Mouse (Mus musculus) intestine, embryonic 15.5 days (tissue): ENCODE data around the gene Gas7. TPM values are rescaled to one million over a fixed set of nuclear protein-coding genes. Genes with fewer than 3 reads are reported as not detected.

Experiments
- ATAC-seq: fragments of 200-750 bp; cut with Nextera tagmentation; 2 replicates; pipeline ENCODE4 v1.8.0; 2017; ENCODE audit warnings: moderate TSS enrichment, moderate library complexity
- H3K27ac ChIP-seq: fragments of 300-500 bp; sonication (generic); 2 replicates; pipeline ENCODE4 v1.5.1; 2015; ENCODE audit warnings: mild to moderate bottlenecking, inconsistent platforms
- H3K27me3 ChIP-seq: fragments of 300-500 bp; sonication (generic); replicated peaks from 2 replicates; pipeline ENCODE4 v1.6.1; 2015; ENCODE audit warnings: inconsistent platforms
- H3K36me3 ChIP-seq: fragments of 300-500 bp; sonication (generic); 2 replicates; pipeline ENCODE4 v1.6.1; 2015; ENCODE audit warnings: inconsistent platforms
- H3K4me1 ChIP-seq: fragments of 300-500 bp; sonication (generic); replicated peaks from 2 replicates; pipeline ENCODE4 v1.6.1; 2015; ENCODE audit warnings: inconsistent platforms
- H3K4me2 ChIP-seq: fragments of 300-500 bp; sonication (generic); replicated peaks from 2 replicates; pipeline ENCODE4 v1.6.1; 2015; ENCODE audit warnings: mild to moderate bottlenecking, inconsistent platforms
- H3K4me3 ChIP-seq: fragments of 300-500 bp; sonication (generic); replicated peaks from 2 replicates; pipeline ENCODE4 v1.5.1; 2015; ENCODE audit warnings: inconsistent platforms
- H3K9ac ChIP-seq: fragments of 300-500 bp; sonication (generic); 2 replicates; pipeline ENCODE4 v1.6.1; 2015; ENCODE audit warnings: inconsistent platforms
- H3K9me3 ChIP-seq: fragments of 300-500 bp; sonication (generic); 2 replicates; pipeline ENCODE4 v1.6.1; 2016; ENCODE audit warnings: inconsistent platforms
- WGBS: fragments of 180-500 bp; shearing (Covaris S2); methylation state at CpG from one replicate; pipeline ENCODE4 v1.1.7; 2015; 5-methylcytosine and 5-hydroxymethylcytosine counted together
- polyA plus RNA-seq: library from polyadenylated mRNA; unstranded; fragments of >200 nt; fragmentation: Nextera tagmentation; extraction: Ambion mirVana; gene quantifications from 2 replicates; pipeline ENCODE4 v1.2.1, GENCODE M21; 2015

The Gas7 gene
- polyA plus RNA-seq, 1 experiment from 2014 or later = 10.4 TPM

DNA sequence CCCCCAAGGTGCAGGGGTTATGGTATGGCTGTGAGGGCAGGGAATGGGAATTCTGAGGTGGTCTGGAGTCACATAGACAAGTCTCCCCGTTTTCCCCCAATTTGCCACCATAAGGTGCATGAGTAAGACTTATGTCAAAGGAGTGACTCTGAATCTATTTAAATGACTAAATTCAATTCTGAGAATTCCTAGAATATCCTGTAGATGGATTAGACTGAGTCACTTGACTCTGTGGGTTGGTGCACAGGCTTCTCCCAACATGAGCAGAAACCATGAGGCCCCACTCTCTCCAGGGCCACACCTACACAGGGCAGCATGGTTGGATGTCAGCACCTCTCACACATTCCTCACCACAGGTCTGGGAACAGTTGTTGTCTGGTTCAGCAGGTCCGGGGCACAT, 224.7 kb downstream of the Gas7 start:
- no peak for ATAC-seq
- no peaks in the 10 kb centered on the region for H3K4me1 ChIP-seq
- no peaks in the 10 kb centered on the region for H3K36me3 ChIP-seq
- H3K4me3 ChIP-seq = no peak overlapping the region
- 92% methylated on average over 2 of the region's 2 CpGs for WGBS
- no peak overlapping the region for H3K27ac ChIP-seq
- H3K27me3 ChIP-seq = no peaks in the 10 kb centered on the region
- no peak overlapping the region for H3K4me2 ChIP-seq
- H3K9ac ChIP-seq = no peak overlapping the region
- no peaks in the 10 kb centered on the region for H3K9me3 ChIP-seq

- ATAC-seq = no peak
- Histone ChIP-seq H3K27ac (no peak overlapping the region), H3K4me2 (no peak overlapping the region), H3K4me3 (no peak overlapping the region), H3K36me3 (no peaks in the 10 kb centered on the region), H3K9ac (no peak overlapping the region), H3K4me1 (no peaks in the 10 kb centered on the region), H3K9me3 (no peaks in the 10 kb centered on the region), H3K27me3 (no peaks in the 10 kb centered on the region)
- WGBS = 89% methylated on average over 3 of the region's 3 CpGs
Observed at GRCm38 (mm10) chr11:67681871-67682270, 226.6 kb downstream of the Gas7 start.

DNA sequence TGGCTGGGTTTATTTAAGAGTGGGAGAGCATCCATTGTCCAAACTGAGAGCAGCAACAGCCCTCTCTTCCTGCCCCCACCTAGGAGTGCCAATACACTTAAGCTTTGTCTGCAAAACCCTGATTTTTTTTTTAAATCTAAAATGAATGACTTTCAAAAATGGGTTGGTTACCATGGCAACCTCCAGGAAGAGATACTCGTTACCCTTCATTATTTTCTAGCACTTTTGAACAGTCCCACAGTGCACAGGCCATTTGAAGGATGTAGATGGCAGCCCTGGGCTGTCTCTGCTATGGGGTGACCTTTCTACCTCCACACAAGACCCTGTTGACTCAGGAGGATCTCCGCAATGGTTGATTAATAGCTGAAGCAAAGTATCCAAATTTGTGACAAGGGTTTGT, 230.9 kb downstream of the Gas7 start:
- Histone ChIP-seq H3K4me2 (no peak overlapping the region), H3K27me3 (no peaks in the 10 kb centered on the region), H3K4me3 (no peak overlapping the region), H3K4me1 (no peaks in the 10 kb centered on the region), H3K36me3 (no peaks in the 10 kb centered on the region), H3K9me3 (no peaks in the 10 kb centered on the region), H3K9ac (no peak overlapping the region), H3K27ac (no peak overlapping the region)
- 80% methylated on average over 2 of the region's 2 CpGs for WGBS
- ATAC-seq = no peak

DNA sequence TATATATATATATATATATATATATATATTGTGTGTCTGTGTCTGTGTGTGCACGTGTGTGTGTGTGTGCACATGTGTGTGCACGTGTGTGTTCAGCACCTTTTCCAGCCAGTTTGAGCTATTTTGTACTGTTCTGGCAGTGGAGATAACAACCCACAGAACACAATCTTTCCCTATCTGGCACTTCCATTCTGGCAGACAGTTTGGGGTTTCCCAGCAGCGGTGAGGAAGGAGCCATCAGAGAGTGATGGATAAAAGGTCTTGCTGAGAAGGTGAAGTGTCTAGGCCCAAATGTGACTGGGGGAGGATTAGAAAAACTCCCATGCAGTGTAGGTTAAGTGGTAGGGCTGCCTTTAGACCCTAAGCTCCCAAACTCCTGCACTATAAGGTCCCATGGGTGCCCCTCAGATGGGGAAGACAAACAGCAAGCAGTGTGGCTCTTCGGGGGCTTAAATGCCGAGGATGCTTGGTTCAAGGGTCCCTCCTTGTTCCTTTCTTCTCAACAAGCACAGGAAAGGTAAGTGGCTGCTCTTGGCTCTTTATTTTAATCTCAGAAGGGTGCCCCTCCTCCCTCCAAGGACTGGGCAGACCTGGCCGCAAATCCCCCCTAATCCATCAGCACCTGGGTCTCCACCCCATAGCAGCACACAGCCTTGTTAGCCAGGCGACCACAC, 239.6 kb downstream of the Gas7 start, which contains the start of gene Rcvrn:
TSS of gene Rcvrn (plus strand) at position 624 of the 674 bp plus-strand sequence.
- no peak within 1 kb of the TSS for H3K4me2 ChIP-seq
- H3K27ac ChIP-seq = no peak within 1 kb of the TSS
- ATAC-seq = no peak
- no peaks in the 10 kb centered on the region for H3K4me1 ChIP-seq
- no peak within 1 kb of the TSS for H3K9ac ChIP-seq
- H3K36me3 ChIP-seq = no peaks in the 10 kb centered on the region
- WGBS = 58% methylated on average over 7 of the region's 7 CpGs
- no peak within 1 kb of the TSS for H3K4me3 ChIP-seq
- no peaks in the 10 kb centered on the region for H3K27me3 ChIP-seq
- H3K9me3 ChIP-seq = no peaks in the 10 kb centered on the region

DNA sequence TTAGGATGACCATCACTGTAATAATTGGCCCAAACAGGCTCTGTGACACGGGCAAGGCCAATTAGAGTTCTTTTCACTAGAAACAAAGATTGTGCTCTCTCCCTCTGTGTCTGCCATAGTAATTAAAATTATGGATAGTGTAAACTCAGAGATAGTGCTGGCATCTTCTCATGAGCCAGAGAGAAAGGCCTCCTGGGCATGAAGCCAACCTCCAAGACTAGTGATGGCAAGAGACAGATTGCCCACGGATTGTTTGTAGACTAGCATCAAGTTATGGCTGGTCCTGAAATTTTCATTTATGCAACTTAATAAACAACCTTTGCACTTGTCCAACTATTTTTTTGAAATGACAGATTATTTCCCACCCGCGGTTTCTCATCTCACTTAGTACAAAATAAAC, 257.7 kb downstream of the Gas7 start:
- Histone ChIP-seq H3K4me1 (no peaks in the 10 kb centered on the region), H3K9ac (no peak overlapping the region), H3K4me3 (no peak overlapping the region), H3K4me2 (no peak overlapping the region), H3K36me3 (no peaks in the 10 kb centered on the region), H3K27ac (no peak overlapping the region), H3K27me3 (no peaks in the 10 kb centered on the region), H3K9me3 (no peaks in the 10 kb centered on the region)
- ATAC-seq = no peak
- WGBS = 73% methylated on average over 4 of the region's 4 CpGs

DNA sequence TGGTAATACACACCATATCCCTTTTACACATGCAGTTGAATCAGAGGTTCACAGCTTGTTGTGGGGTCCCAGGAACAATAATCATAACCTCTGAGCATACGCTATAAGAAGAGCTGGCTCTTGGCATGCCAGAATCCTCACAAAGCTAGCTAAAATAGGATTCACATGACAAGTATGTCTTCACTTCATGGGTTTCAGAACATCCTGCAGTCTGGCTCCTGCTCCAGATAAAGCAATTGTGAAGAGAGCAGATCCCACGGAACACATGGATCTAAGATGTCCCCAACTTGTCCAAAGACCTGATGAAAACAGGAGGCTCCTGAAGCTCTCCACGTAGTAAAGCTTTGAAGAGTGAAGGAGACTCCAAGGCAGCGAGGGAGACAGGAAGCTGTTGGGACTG, 260.1 kb downstream of the Gas7 start:
- Histone ChIP-seq H3K9ac (no peak overlapping the region), H3K4me1 (no peaks in the 10 kb centered on the region), H3K27ac (no peak overlapping the region), H3K4me2 (no peak overlapping the region), H3K9me3 (no peaks in the 10 kb centered on the region), H3K4me3 (no peak overlapping the region), H3K36me3 (no peaks in the 10 kb centered on the region), H3K27me3 (no peaks in the 10 kb centered on the region)
- 87% methylated on average over 4 of the region's 4 CpGs for WGBS
- ATAC-seq = no peak

- Histone ChIP-seq H3K27me3 (no peaks in the 10 kb centered on the region), H3K4me2 (no peak overlapping the region), H3K9ac (no peak overlapping the region), H3K9me3 (no peaks in the 10 kb centered on the region), H3K4me1 (no peaks in the 10 kb centered on the region), H3K36me3 (no peaks in the 10 kb centered on the region), H3K27ac (no peak overlapping the region), H3K4me3 (no peak overlapping the region)
- no peak for ATAC-seq
- 75% methylated on average over 5 of the region's 5 CpGs for WGBS
Observed at GRCm38 (mm10) chr11:67721485-67721884, 266.2 kb downstream of the Gas7 start.

DNA sequence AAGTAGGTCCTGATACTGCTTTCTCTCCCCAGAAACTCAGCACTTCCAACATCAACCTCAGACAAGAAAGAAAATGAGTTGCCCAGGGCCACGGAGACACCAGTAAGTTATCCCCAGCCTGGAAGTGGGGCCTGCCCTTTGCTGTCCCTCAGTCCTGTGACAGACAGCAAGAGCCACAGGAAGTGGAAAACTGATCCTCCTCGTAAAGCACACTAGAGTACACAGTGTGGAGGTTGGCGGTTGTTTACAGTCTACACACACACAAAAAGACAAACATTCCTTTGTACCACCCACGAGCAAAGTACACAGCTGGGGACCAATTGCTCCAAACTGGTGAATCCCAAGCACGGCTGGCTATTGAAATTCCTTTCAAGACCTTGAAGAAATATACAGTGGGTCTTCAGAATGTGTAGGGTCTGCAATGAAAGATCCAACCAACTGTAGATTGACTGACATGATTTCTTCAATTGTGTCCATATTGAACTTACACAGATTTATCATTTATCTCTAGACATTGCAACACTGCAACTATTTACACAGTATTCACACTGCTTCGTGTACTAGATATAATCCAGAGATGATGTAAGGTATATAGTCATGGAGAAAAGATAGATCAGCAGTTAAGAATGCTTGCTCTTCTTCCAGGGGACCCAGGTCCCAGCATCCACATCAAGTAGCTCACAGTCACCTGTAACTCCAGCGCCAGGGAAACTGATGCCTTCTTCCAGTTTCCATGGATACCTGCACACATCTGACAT, 267.3 kb downstream of the Gas7 start:
- Histone ChIP-seq H3K27ac (no peak overlapping the region), H3K4me3 (no peak overlapping the region), H3K9me3 (no peaks in the 10 kb centered on the region), H3K27me3 (no peaks in the 10 kb centered on the region), H3K4me1 (no peaks in the 10 kb centered on the region), H3K36me3 (no peaks in the 10 kb centered on the region), H3K9ac (no peak overlapping the region), H3K4me2 (no peak overlapping the region)
- ATAC-seq = peak; percentile 49; the same call in 1 of the 2 replicates
- WGBS = 42% methylated on average over 7 of the region's 7 CpGs

DNA sequence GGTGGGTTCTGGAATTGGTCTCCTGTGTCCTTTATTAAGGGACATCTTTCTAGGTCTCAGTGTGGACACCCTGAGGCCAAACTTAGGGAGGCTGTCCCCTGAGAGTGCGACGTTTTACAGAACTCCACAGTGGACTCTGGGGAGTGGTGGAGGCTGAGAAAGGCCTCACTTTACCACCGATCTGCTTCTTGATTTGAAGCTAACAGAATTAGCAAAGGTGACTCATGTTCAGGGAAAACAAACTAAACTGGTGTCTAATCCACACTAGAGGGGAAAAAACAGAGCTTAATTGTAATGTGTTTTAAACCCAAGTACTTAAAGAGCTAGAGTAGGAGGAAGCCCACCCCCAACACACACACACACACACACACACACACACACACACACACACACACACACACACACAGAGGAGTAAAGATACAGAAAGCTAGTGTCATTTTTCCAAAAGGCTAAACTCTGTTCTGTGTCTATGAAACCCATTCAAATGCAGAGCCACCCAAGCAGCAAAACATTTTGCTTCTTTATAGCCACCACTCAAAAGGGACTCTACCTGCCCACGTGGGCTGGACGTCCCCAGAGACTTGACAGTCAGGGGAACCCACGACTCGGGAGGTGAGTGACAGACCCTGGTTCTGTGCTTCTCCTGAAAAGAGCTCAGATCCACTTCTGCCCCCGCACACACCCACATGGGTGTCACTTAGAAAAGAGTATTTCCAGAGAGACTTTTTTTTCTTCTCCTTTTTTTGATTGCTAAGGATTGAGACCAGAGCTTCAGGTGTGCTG, 268.2 kb downstream of the Gas7 start:
- no peaks in the 10 kb centered on the region for H3K27me3 ChIP-seq
- no peak for ATAC-seq
- no peaks in the 10 kb centered on the region for H3K9me3 ChIP-seq
- no peak overlapping the region for H3K9ac ChIP-seq
- H3K4me1 ChIP-seq = no peaks in the 10 kb centered on the region
- no peaks in the 10 kb centered on the region for H3K36me3 ChIP-seq
- no peak overlapping the region for H3K27ac ChIP-seq
- H3K4me2 ChIP-seq = no peak overlapping the region
- 70% methylated on average over 8 of the region's 8 CpGs for WGBS
- H3K4me3 ChIP-seq = no peak overlapping the region

DNA sequence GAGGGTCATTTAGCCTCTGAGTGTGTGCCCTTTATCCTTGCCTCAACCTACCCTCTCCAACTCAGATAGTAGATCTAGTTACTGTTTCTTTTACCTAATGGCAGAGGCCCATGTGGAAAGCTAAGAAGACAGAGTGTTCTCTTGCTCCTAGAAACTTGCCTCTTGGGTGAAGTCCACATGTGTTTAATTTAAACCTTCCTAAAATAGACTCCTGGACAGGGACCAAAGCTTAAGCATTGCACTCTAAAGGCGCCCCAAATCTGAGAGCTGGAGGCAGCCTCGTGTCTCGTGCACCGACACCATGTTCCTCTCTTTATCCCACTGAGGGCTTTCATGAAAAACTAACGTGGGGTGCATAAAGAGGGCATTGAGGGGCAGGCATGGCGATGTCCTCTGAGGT, 271.9 kb downstream of the Gas7 start:
- no peak overlapping the region for H3K4me2 ChIP-seq
- no peaks in the 10 kb centered on the region for H3K36me3 ChIP-seq
- no peak for ATAC-seq
- no peaks in the 10 kb centered on the region for H3K27me3 ChIP-seq
- no peak overlapping the region for H3K9ac ChIP-seq
- no peak overlapping the region for H3K27ac ChIP-seq
- 65% methylated on average over 6 of the region's 6 CpGs for WGBS
- no peaks in the 10 kb centered on the region for H3K4me1 ChIP-seq
- H3K4me3 ChIP-seq = no peak overlapping the region
- H3K9me3 ChIP-seq = no peaks in the 10 kb centered on the region

DNA sequence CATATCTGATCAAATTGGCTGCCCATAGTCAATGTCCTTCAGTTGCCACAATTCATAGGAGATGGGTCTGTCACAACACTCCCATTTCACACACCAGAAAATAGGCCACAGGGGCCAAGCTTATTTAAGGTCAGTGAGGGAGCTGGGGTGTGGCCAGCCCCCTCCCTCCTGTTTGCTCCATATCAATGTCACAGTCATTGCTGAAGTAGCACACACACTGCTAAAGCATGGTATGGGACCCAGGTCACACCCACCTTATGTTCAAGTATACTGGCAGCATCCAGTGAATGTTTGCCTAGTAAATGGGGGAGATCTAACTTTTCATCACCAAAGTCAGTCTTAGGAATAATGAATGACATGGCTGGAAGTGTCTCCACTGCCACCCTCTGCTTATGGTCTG, 273.5 kb downstream of the Gas7 start:
- H3K36me3 ChIP-seq = no peaks in the 10 kb centered on the region
- H3K9me3 ChIP-seq = no peaks in the 10 kb centered on the region
- H3K4me3 ChIP-seq = no peak overlapping the region
- no peak for ATAC-seq
- no peaks in the 10 kb centered on the region for H3K4me1 ChIP-seq
- no peak overlapping the region for H3K4me2 ChIP-seq
- H3K27ac ChIP-seq = no peak overlapping the region
- no peak overlapping the region for H3K9ac ChIP-seq
- no peaks in the 10 kb centered on the region for H3K27me3 ChIP-seq

DNA sequence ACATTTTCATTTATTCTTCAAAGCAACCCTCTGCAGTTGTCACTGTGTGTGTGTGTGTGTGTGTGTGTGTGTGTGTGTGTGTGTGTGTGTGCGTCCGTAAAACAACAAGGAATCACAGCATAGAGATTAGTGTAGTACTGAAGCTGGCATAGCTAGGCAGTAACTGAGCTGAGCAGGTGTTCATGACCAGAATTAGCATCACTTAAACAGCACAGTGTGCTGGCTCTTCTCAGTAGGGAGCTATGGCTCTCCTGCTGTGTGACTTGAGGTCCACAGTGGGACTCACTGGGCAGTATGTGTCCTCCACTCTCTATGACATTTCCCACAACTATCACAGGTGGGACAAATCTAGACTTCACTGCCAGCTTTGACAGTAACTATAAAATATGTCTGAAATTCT, 275.8 kb downstream of the Gas7 start:
- H3K9ac ChIP-seq = no peak overlapping the region
- no peak overlapping the region for H3K4me3 ChIP-seq
- H3K4me2 ChIP-seq = no peak overlapping the region
- H3K27ac ChIP-seq = no peak overlapping the region
- H3K9me3 ChIP-seq = no peaks in the 10 kb centered on the region
- H3K36me3 ChIP-seq = no peaks in the 10 kb centered on the region
- no peaks in the 10 kb centered on the region for H3K4me1 ChIP-seq
- 100% methylated on average over 2 of the region's 2 CpGs for WGBS
- no peak for ATAC-seq
- H3K27me3 ChIP-seq = no peaks in the 10 kb centered on the region
